Mouse (Mus musculus) spleen, adult 2 months (tissue): ENCODE results near the gene Igsf1. TPM values are rescaled to one million over a fixed set of nuclear protein-coding genes. Genes with fewer than 3 reads are reported as not detected.

Experiments used
- DNase-seq, 2 experiments: peaks; one replicate each; pipeline versions ENCODE4 v3.0.0 to v3.0.0-alpha.2; 2012 to 2021; ENCODE audit warnings: low spot score in 2 of 2, low read depth in 1 of 2
- H3K27ac ChIP-seq: fragments of 200-500 bp; 2 replicates; pipeline ENCODE4 v1.5.1; 2012; ENCODE audit warnings: low read length, inconsistent platforms; ENCODE audit not compliant: insufficient read depth
- H3K27me3 ChIP-seq: fragments of 200-500 bp; 2 replicates; pipeline ENCODE4 v1.6.1; 2012; ENCODE audit warnings: mild to moderate bottlenecking, moderate library complexity, low read length, inconsistent platforms; ENCODE audit not compliant: control insufficient read depth, insufficient read depth
- H3K36me3 ChIP-seq: fragments of 200-500 bp; 2 replicates; pipeline ENCODE4 v1.6.1; 2012; ENCODE audit warnings: mild to moderate bottlenecking, low read length, inconsistent platforms; ENCODE audit not compliant: control insufficient read depth, insufficient read depth
- H3K4me1 ChIP-seq: fragments of 200-500 bp; 2 replicates; pipeline ENCODE4 v1.6.1; 2011; ENCODE audit warnings: inconsistent platforms; ENCODE audit not compliant: control insufficient read depth, insufficient read depth, insufficient read length
- H3K4me3 ChIP-seq: fragments of 200-500 bp; 2 replicates; pipeline ENCODE4 v1.5.1; 2011; ENCODE audit warnings: mild to moderate bottlenecking, inconsistent platforms; ENCODE audit not compliant: insufficient read depth, insufficient read length; ENCODE audit errors: extremely low read depth
- CTCF ChIP-seq: fragments of 200-500 bp; IDR thresholded peaks from 2 replicates; pipeline ENCODE4 v1.5.1; 2011; ENCODE audit warnings: mild to moderate bottlenecking, inconsistent platforms; ENCODE audit not compliant: insufficient read depth, insufficient read length, insufficient replicate concordance; ENCODE audit errors: extremely low read depth
- POLR2A ChIP-seq: fragments of 200-500 bp; IDR thresholded peaks from 2 replicates; pipeline ENCODE4 v1.6.1; 2011; ENCODE audit warnings: low read depth, low read length, inconsistent platforms
- WGBS: fragments of 180-500 bp; shearing (Covaris S2); methylation state at CpG from one replicate; pipeline ENCODE4 v1.1.7; 2018; 5-methylcytosine and 5-hydroxymethylcytosine counted together
- polyA plus RNA-seq: library from polyadenylated mRNA; depleted of rRNA; stranded (reverse); fragments of >200 nt; gene quantifications from 2 replicates; pipeline ENCODE4 v1.2.3, GENCODE M21; 2012; rRNA removed

Gene Igsf1
- polyA plus RNA-seq: not detected in 2 replicates

GRCm38 (mm10) chrX:49797213-49798019, at the start of gene Igsf1:
Gene Igsf1 (minus strand): TSS chrX:49797749.
- no peak within 1 kb of the TSS for H3K4me3 ChIP-seq
- 27% methylated on average over 26 of the region's 28 CpGs for WGBS
- no peaks in the 10 kb centered on the region for H3K36me3 ChIP-seq
- H3K27me3 ChIP-seq: no peaks in the 10 kb centered on the region
- TF ChIP-seq POLR2A (no peak), CTCF (no peak)
- H3K27ac ChIP-seq: no peak within 1 kb of the TSS
- no peaks in the 10 kb centered on the region for H3K4me1 ChIP-seq
- DNase-seq: no peak

DNA sequence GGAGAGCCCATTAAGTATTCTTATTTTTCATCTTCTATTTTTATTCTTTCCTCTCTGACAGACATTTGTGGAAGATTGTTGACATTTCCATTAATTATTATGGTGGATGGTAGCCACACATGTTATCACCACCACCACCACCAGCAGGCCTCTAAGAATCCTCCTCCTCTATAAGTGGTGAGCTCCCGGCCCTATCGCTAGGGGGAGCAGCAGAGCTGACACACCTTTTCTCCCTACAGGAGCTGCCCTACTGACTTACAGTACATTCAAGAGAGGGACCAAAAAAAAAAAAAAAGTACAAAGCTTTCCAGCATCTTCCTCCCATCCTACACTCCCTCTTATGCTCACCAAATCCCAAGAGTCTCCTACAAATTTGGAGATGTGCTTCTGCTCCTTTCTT, 26.7 kb downstream of the Igsf1 start:
- TF ChIP-seq CTCF: no peak
- no peak for TF ChIP-seq POLR2A

GRCm38 (mm10) chrX:49745192-49745591, 52.4 kb downstream of the Igsf1 start:
- no peaks in the 10 kb centered on the region for H3K4me1 ChIP-seq
- H3K27ac ChIP-seq: no peak overlapping the region
- TF ChIP-seq POLR2A (no peak), CTCF (no peak)
- 63% methylated on average over 5 of the region's 5 CpGs for WGBS
- no peaks in the 10 kb centered on the region for H3K36me3 ChIP-seq
- no peak for DNase-seq
- H3K4me3 ChIP-seq: no peak overlapping the region
- no peaks in the 10 kb centered on the region for H3K27me3 ChIP-seq

More for the DNA sequence above, 26.7 kb downstream of the Igsf1 start:
- 18% methylated on average over 2 of the region's 2 CpGs for WGBS
- Histone ChIP-seq H3K4me1 (no peaks in the 10 kb centered on the region), H3K27ac (no peak overlapping the region), H3K36me3 (no peaks in the 10 kb centered on the region), H3K4me3 (no peak overlapping the region), H3K27me3 (no peaks in the 10 kb centered on the region)
- no peak for DNase-seq

GRCm38 (mm10) chrX:49734959-49735358, 62.6 kb downstream of the Igsf1 start, which contains the start of gene Olfr1321:
Gene Olfr1321 (minus strand): TSS chrX:49735059.
- Histone ChIP-seq H3K27me3 (no peaks in the 10 kb centered on the region), H3K36me3 (no peaks in the 10 kb centered on the region), H3K4me3 (no peak within 1 kb of the TSS), H3K4me1 (no peaks in the 10 kb centered on the region), H3K27ac (no peak within 1 kb of the TSS)
- no peak for DNase-seq
- TF ChIP-seq CTCF: no peak
- TF ChIP-seq POLR2A: no peak
- 70% methylated on average over 2 of the region's 2 CpGs for WGBS

Other genes with a start within 250 kb of the Igsf1 start
- not detected in 2 replicates for gene Olfr1320, start 125.4 kb downstream of the Igsf1 start, polyA plus RNA-seq
- gene Olfr1321, start 62.7 kb downstream of the Igsf1 start, polyA plus RNA-seq: not detected in 2 replicates
- not detected in 2 replicates for gene Olfr1322, start 93.7 kb upstream of the Igsf1 start, polyA plus RNA-seq
- not detected in 2 replicates for gene Olfr1323, start 221.6 kb upstream of the Igsf1 start, polyA plus RNA-seq